ENCODE assay signal across 8 mouse cellular contexts in the genomic region with DNA sequence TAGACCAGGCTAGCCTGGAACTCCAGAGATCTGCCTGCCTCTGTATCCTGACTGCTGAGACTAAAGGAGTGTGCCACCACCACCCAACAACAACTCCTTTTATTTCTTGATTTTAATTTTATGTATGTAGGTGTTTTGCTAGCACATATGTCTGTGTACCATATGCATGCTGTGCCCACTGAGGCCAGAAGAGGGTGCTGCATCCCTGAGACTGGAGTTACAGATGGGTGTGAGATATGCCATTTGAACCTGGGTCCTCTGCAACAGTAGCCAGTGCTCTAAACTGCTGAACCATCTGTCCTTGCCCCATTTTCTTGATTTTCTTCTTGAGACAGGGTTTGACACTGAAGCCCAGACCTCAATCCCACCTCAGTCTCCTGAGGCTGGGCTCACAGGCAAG. TPM values are rescaled to one million over a fixed set of nuclear protein-coding genes. Genes with fewer than 3 reads are reported as not detected.
A peak's percentile ranks its signal among the peaks of the same experiment; 100 is the strongest.
DNase-seq lines count a peak whose midpoint lies in the region; ATAC-seq lines count a peak whose summit lies in the region.

No protein-coding gene starts in this region.

- peak; percentile 49 for ATAC-seq in megakaryocyte, adult 5-6 weeks (ENCODE audit: poor library complexity, severe bottlenecking)
- ATAC-seq in inflammation-experienced regulatory T-cells, adult 6 months, result no peak

- peak; percentile 42 for DNase-seq in gastrocnemius, postnatal 10 days
- DNase-seq in gastrocnemius, postnatal 36 days, result no peak
- peak; percentile 42 for DNase-seq in ovary, postnatal 36 days (ENCODE audit: low spot score)
- no peak for DNase-seq in ovary, postnatal 10 days (ENCODE audit: low spot score)
- DNase-seq in adrenal gland, postnatal 14 days, result peak; percentile 65
- peak; percentile 82 for DNase-seq in induced T-regulatory cell, adult 2 months (ENCODE audit: low read depth)

- intact Hi-C loops in gastrocnemius, postnatal 36 days (cut with DNase I), result loop anchor here (10.0 kb wide), 1 partner anchor 168 kb away; no protein-coding TSS in a partner anchor

RNA-seq across cellular contexts. Expression of a gene that starts 12.9 kb away (rescaled TPM):
- total RNA-seq in gastrocnemius, postnatal 10 days (2021), result 1 to 10 TPM; 3.4 to 4.2 TPM
- total RNA-seq in gastrocnemius, postnatal 36 days (2021), result 1 to 10 TPM; 2.6 to 3.0 TPM
- total RNA-seq in adrenal gland, postnatal 14 days (2021), result 13.9 and 18.3 TPM in 2 replicates
- 20.3 and 24.6 TPM in 2 replicates for total RNA-seq in megakaryocyte, adult 5-6 weeks (2015)
- 8.2 and 10.7 TPM in 2 replicates for total RNA-seq in megakaryocyte, adult 5-6 weeks (2017)
- polyA plus RNA-seq in inflammation-experienced regulatory T-cells, adult 6 months (2017; shearing (Covaris generic)), result 10 to 100 TPM; 30.9 to 38.9 (median 31.7) TPM

RNA-seq across cellular contexts. Expression of a gene that starts 18.0 kb away (rescaled TPM):
- 10 to 100 TPM; 18.9 to 21.7 TPM for total RNA-seq in gastrocnemius, postnatal 10 days (2021)
- 10 to 100 TPM; 19.9 to 21.7 TPM for total RNA-seq in gastrocnemius, postnatal 36 days (2021)
- total RNA-seq in adrenal gland, postnatal 14 days (2021), result 32.4 and 40.5 TPM in 2 replicates
- 10.1 and 11.7 TPM in 2 replicates for total RNA-seq in megakaryocyte, adult 5-6 weeks (2015)
- 8.7 and 10.7 TPM in 2 replicates for total RNA-seq in megakaryocyte, adult 5-6 weeks (2017)
- polyA plus RNA-seq in inflammation-experienced regulatory T-cells, adult 6 months (2017; shearing (Covaris generic)), result 10 to 100 TPM in 2 of 3 experiments, 1 to 10 TPM in 1; 9.1 to 29.1 (median 14.0) TPM

RNA-seq across cellular contexts. Expression of a gene that starts 27.2 kb away (rescaled TPM):
- total RNA-seq in gastrocnemius, postnatal 10 days (2021), result 10 to 100 TPM; 14.0 to 18.0 TPM
- total RNA-seq in gastrocnemius, postnatal 36 days (2021), result 10 to 100 TPM; 11.4 to 12.2 TPM
- total RNA-seq in adrenal gland, postnatal 14 days (2021), result 47.1 and 52.7 TPM in 2 replicates
- 21.2 and 25.8 TPM in 2 replicates for total RNA-seq in megakaryocyte, adult 5-6 weeks (2015)
- 36.5 and 50.0 TPM in 2 replicates for total RNA-seq in megakaryocyte, adult 5-6 weeks (2017)
- 1 to 10 TPM; 6.5 to 9.0 (median 8.8) TPM for polyA plus RNA-seq in inflammation-experienced regulatory T-cells, adult 6 months (2017; shearing (Covaris generic))

RNA-seq across cellular contexts. Expression of a gene that starts 28.9 kb away (rescaled TPM):
- total RNA-seq in gastrocnemius, postnatal 10 days (2021), result 1 to 10 TPM; 4.5 to 8.3 TPM
- 1 to 10 TPM; 2.8 to 5.1 TPM for total RNA-seq in gastrocnemius, postnatal 36 days (2021)
- 5.7 and 10.9 TPM in 2 replicates for total RNA-seq in adrenal gland, postnatal 14 days (2021)
- total RNA-seq in megakaryocyte, adult 5-6 weeks (2015), result 3.0 and 4.8 TPM in 2 replicates
- 7.0 and 9.1 TPM in 2 replicates for total RNA-seq in megakaryocyte, adult 5-6 weeks (2017)
- polyA plus RNA-seq in inflammation-experienced regulatory T-cells, adult 6 months (2017; shearing (Covaris generic)), result under 1 TPM; 0.59 to 0.91 (median 0.71) TPM

RNA-seq across cellular contexts. Expression of a gene that starts 49.2 kb away (rescaled TPM):
- total RNA-seq in gastrocnemius, postnatal 10 days (2021), result 100 to 1,000 TPM; 128 to 134 TPM
- total RNA-seq in gastrocnemius, postnatal 36 days (2021), result 10 to 100 TPM; 81.3 to 93.3 TPM
- 250 and 278 TPM in 2 replicates for total RNA-seq in adrenal gland, postnatal 14 days (2021)
- total RNA-seq in megakaryocyte, adult 5-6 weeks (2015), result 160 and 167 TPM in 2 replicates
- total RNA-seq in megakaryocyte, adult 5-6 weeks (2017), result 634 and 647 TPM in 2 replicates
- 100 to 1,000 TPM; 374 to 393 (median 380) TPM for polyA plus RNA-seq in inflammation-experienced regulatory T-cells, adult 6 months (2017; shearing (Covaris generic))

Comparison
In these comparisons a context has a peak if more than half of its experiments do, and no peak if none do; other contexts are left out.
1. DNase-seq: peak in gastrocnemius, postnatal 10 days (single experiment), ovary, postnatal 36 days (single experiment), adrenal gland, postnatal 14 days (single experiment) and induced T-regulatory cell, adult 2 months (single experiment); none in gastrocnemius, postnatal 36 days (0 of 2) and ovary, postnatal 10 days (single experiment).